Comparison of ENCODE assay signal across 12 mouse cellular contexts in the genomic region with DNA sequence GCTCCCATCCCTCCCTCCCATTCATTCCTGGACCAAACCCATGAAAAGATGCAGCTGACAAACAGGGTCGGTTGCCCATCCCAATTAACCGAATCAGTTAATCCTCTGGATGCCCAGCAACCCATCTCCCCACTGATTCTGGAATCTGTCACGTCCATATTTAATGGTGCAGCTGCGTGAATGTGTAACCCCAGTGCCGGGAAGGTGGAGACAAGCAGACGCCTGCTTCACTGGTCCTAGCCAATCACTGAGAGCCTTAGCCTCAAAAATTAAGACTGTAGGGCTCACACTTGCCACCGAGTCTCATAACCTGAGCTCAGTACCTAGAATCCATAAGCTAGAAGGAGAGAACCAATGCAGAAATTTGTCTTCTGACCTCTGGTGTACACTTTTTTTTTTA. TPM values are rescaled to one million over a fixed set of nuclear protein-coding genes. Genes with fewer than 3 reads are reported as not detected.
"Had no signal": no experiment of that assay in that cellular context is flagged by ENCODE, and none has a peak within 500 bp of the region (broad histone marks: within the 10 kb centered on the region; RNA-seq: fewer than 3 reads in every experiment).

No protein-coding gene starts in this region.

- H3K9me3 ChIP-seq: midbrain, embryonic 10.5 days; midbrain, embryonic 13.5 days; neural tube, embryonic 13.5 days; neural tube, embryonic 15.5 days had no signal

- H3K4me2 ChIP-seq: lung, embryonic 14.5 days; midbrain, embryonic 13.5 days had no signal

- H3K27ac ChIP-seq: liver, embryonic 14.5 days; midbrain, embryonic 10.5 days; midbrain, embryonic 13.5 days; neural tube, embryonic 13.5 days; neural tube, embryonic 15.5 days had no signal

- ATAC-seq: midbrain, embryonic 13.5 days; midbrain, embryonic 16.5 days had no signal

- H3K27me3 ChIP-seq: midbrain, embryonic 13.5 days; neural tube, embryonic 13.5 days; neural tube, embryonic 15.5 days had no signal

- H3K4me3 ChIP-seq: midbrain, embryonic 13.5 days; myocyte; neural tube, embryonic 13.5 days had no signal

- H3K9ac ChIP-seq: liver, embryonic 14.5 days; lung, embryonic 14.5 days; midbrain, embryonic 13.5 days; neural tube, embryonic 13.5 days; neural tube, embryonic 15.5 days had no signal

- DNase-seq: right cerebral cortex, adult 18-20 months; right cerebral cortex, postnatal 25 days; right cerebral cortex, postnatal 4 days had no signal

RNA-seq across cellular contexts. Expression of a gene that starts 17.7 kb away (rescaled TPM):
- total RNA-seq: megakaryocyte-erythroid progenitor cell, adult 5-6 weeks had no signal

RNA-seq across cellular contexts. Expression of a gene that starts 32.9 kb away (rescaled TPM):
- total RNA-seq: megakaryocyte-erythroid progenitor cell, adult 5-6 weeks had no signal
- polyA plus RNA-seq: lung, embryonic 14.5 days had no signal
